Mouse (Mus musculus): ENCODE data around the gene Cyb5rl. TPM values are rescaled to one million over a fixed set of nuclear protein-coding genes. Genes with fewer than 3 reads are reported as not detected.

Gene Cyb5rl
- 7.5 and 8.0 TPM in 2 replicates for polyA plus RNA-seq (2012; ENCODE audit: low replicate concordance)

GRCm38 (mm10) chr4:107066252-107067124 lies at the start of gene Cyb5rl, which contains the start of gene Mrpl37:
TSS of gene Cyb5rl (plus strand) at chr4:107066988.
TSS of gene Mrpl37 (minus strand) at chr4:107066868.

GRCm38 (mm10) chr4:107096841-107097373 lies 30.1 kb downstream of the Cyb5rl start, which contains the start of gene Cdcp2:
TSS of gene Cdcp2 (plus strand) at chr4:107096891.

Other genes with a start within 250 kb of the Cyb5rl start
- gene Ssbp3, start 156.3 kb upstream of the Cyb5rl start, polyA plus RNA-seq (2012; ENCODE audit: low replicate concordance): 138 and 160 TPM in 2 replicates
- gene Mrpl37, start 120 bp upstream of the Cyb5rl start, polyA plus RNA-seq (2012; ENCODE audit: low replicate concordance): 25.1 and 55.6 TPM in 2 replicates
- gene Cdcp2, start 29.9 kb downstream of the Cyb5rl start, polyA plus RNA-seq (2012; ENCODE audit: low replicate concordance): not detected in 2 replicates
- gene Tmem59, start 111.4 kb downstream of the Cyb5rl start, polyA plus RNA-seq (2012; ENCODE audit: low replicate concordance): 117 and 377 TPM in 2 replicates
- 20.9 and 31.5 TPM in 2 replicates for gene Tceanc2, start 112.1 kb downstream of the Cyb5rl start, polyA plus RNA-seq (2012; ENCODE audit: low replicate concordance)
- gene Ldlrad1, start 142.2 kb downstream of the Cyb5rl start, polyA plus RNA-seq (2012; ENCODE audit: low replicate concordance): 0.29 TPM in 1 of 2 replicates, not detected in the other
- gene Lrrc42, start 186.5 kb downstream of the Cyb5rl start, polyA plus RNA-seq (2012; ENCODE audit: low replicate concordance): 6.1 and 8.5 TPM in 2 replicates
- gene Hspb11, start 186.6 kb downstream of the Cyb5rl start, polyA plus RNA-seq (2012; ENCODE audit: low replicate concordance): 3.9 and 5.1 TPM in 2 replicates
- not detected in 2 replicates for gene Dio1, start 240.2 kb downstream of the Cyb5rl start, polyA plus RNA-seq (2012; ENCODE audit: low replicate concordance)
- 12.3 and 18.1 TPM in 2 replicates for gene Yipf1, start 247.4 kb downstream of the Cyb5rl start, polyA plus RNA-seq (2012; ENCODE audit: low replicate concordance)